Mouse (Mus musculus): ENCODE data around the gene Ndufb11. TPM values are rescaled to one million over a fixed set of nuclear protein-coding genes. Genes with fewer than 3 reads are reported as not detected.

Gene Ndufb11
- polyA plus RNA-seq (2012; ENCODE audit: insufficient read depth, insufficient read length, missing spikeins) = 1,190 and 1,234 TPM in 2 replicates

DNA sequence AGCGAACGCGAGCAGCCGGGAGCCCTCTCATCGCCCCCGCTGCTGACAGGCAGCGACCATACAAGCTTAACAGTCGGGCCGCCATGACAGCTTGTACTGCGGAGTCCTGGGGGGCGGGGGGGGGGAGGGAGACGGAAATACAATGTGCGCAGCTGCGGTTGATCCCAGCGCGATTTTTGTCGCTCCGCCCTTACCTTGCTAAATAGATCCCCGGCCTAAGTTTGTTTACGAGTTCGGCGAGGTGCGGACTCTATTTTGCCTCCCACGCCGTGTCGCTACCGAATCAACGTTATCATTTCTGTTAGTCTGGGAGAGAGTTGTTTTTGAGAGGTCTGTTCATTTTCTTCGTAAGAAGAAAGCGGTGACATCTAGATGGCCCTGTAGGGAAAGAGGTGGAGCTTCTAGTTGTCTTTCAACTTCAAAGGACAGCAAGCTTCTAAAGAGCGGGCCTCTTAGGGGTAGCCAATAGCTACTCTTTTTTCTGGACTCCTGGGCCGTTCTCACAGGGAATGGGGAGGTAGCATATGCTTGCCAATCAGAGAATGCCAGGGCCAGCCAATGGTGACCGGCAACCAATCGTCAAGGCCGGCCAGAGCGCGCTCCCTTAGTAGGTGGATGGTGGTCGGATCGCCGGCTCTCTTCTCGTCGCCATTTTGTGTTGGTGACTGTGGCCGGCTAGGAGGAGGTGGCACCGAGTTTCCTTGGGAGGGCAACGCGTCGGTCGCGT, at the start of gene Ndufb11, which contains the start of gene Rbm10:
Gene Ndufb11 (minus strand): TSS at position 444 of the 727 bp plus-strand sequence.
Gene Rbm10 (plus strand): TSS at position 328 of the 727 bp plus-strand sequence.
- peak within 1 kb of the TSS; percentile 100 for H3K27ac ChIP-seq (replicated peaks; ENCODE audit: low read depth, low read length)
- peaks cover 2% of the 10 kb centered on the region; the same call in 1 of the 2 replicates for H3K4me1 ChIP-seq (ENCODE audit: control insufficient read depth, insufficient read depth, insufficient read length, low read length)
- peak within 1 kb of the TSS; percentile 92 for H3K4me3 ChIP-seq (ENCODE audit: insufficient read depth, low read depth, low read length)

GRCm38 (mm10) chrX:20663444-20663790, 46.0 kb upstream of the Ndufb11 start:
- Histone ChIP-seq H3K4me3 (ENCODE audit: insufficient read depth, low read depth, low read length) (peak overlapping the region; percentile 91), H3K27ac (replicated peaks; ENCODE audit: low read depth, low read length) (peak overlapping the region; percentile 94), H3K4me1 (ENCODE audit: control insufficient read depth, insufficient read depth, insufficient read length, low read length) (0 out of 2 replicates have a peak, but pooled peaks cover 2% of the 10 kb centered on the region)

GRCm38 (mm10) chrX:20662716-20663443, 45.5 kb upstream of the Ndufb11 start:
- peak overlapping the region; percentile 94 for H3K27ac ChIP-seq (replicated peaks; ENCODE audit: low read depth, low read length)
- 0 out of 2 replicates have a peak, but pooled peaks cover 2% of the 10 kb centered on the region for H3K4me1 ChIP-seq (ENCODE audit: control insufficient read depth, insufficient read depth, insufficient read length, low read length)
- peak overlapping the region; percentile 91 for H3K4me3 ChIP-seq (ENCODE audit: insufficient read depth, low read depth, low read length)

DNA sequence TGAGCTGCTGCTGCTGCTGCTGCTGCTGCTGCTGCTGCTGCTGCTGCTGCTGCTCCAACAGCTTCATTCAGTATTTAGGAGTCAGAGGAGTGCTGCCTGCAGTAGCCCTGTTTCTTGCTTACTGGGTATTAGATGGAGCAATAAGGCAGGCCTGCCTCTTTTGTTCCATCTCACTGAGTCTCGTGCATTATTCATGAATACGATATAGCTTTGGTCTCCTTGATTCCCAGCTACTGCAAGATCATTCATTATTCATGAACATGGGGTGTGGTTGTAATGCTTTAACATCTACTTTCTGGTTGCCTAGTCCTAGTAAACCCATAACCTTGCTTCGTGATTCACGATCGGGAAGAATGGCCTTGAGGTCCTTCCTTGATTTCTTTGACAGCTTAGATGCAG, 44.9 kb upstream of the Ndufb11 start:
- H3K27ac ChIP-seq (replicated peaks; ENCODE audit: low read depth, low read length) = no peak overlapping the region
- no peak overlapping the region for H3K4me3 ChIP-seq (ENCODE audit: insufficient read depth, low read depth, low read length)
- 0 out of 2 replicates have a peak, but pooled peaks cover 2% of the 10 kb centered on the region for H3K4me1 ChIP-seq (ENCODE audit: control insufficient read depth, insufficient read depth, insufficient read length, low read length)

DNA sequence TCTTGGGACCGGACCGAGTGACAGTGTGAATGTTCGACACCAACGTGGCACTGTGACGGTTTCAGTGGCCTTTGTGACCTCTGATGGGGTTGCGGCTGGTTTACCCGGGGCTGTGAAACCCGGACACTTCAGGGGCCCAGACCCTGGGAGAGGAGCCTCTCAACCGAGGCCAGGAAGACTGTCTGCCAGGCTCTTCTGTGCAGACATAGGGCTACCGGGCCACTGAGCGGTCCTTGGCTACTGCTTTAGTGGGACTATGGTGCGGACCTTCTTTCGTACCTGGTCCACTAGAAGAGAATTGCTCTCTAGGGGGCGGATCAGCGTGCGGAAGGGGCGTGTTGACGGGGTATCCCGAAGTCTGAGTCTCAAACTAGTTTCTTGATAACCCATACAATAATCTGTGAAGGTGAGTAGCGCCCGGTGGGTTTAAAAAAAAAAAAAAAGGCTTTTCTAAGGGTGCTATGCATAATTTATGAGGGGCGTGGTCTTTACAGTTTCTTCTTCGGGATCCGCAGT, 41.5 kb upstream of the Ndufb11 start:
- no peaks in the 10 kb centered on the region for H3K4me1 ChIP-seq (ENCODE audit: control insufficient read depth, insufficient read depth, insufficient read length, low read length)
- peak overlapping the region; percentile 58 for H3K4me3 ChIP-seq (ENCODE audit: insufficient read depth, low read depth, low read length)
- no peak overlapping the region for H3K27ac ChIP-seq (replicated peaks; ENCODE audit: low read depth, low read length)

DNA sequence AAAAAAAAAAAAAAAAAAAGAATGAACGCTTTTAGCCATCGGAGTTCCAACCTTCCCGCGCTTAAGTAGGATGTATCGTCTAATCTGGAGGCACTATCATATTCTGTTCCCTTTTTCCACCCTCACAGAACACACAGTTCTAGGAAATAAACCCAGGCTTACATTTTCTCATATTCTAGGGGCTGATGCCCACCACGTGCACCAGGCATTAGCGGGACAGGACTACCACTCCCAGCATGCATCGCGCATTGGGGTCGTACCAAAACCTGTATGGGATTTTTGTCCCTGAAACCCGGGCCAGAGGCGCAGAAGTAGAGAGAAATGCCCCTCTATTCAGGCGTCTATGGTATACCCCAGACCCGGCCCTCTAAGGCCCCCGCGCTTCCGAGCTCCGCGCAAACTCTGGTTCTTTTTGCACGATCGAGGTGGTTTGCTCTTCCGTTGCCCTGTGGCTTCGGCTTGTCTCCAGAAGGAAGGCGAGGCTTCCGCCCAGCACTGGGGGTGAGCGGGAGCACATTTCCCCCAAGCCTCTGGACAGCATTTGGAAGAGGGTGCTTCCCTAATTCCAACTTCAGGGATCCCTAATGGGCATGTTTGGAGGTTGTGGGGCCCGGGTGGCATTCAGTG, 40.7 kb upstream of the Ndufb11 start, which contains the start of gene Uba1:
Gene Uba1 (plus strand): TSS at position 301 of the 627 bp plus-strand sequence.
- peak within 1 kb of the TSS; percentile 58 for H3K4me3 ChIP-seq (ENCODE audit: insufficient read depth, low read depth, low read length)
- H3K27ac ChIP-seq (replicated peaks; ENCODE audit: low read depth, low read length) = peak within 1 kb of the TSS; percentile 77
- no peaks in the 10 kb centered on the region for H3K4me1 ChIP-seq (ENCODE audit: control insufficient read depth, insufficient read depth, insufficient read length, low read length)

GRCm38 (mm10) chrX:20657593-20657992, 40.2 kb upstream of the Ndufb11 start:
- Histone ChIP-seq H3K4me3 (ENCODE audit: insufficient read depth, low read depth, low read length) (peak overlapping the region; percentile 58; the same call in 1 of the 2 replicates), H3K27ac (replicated peaks; ENCODE audit: low read depth, low read length) (no peak overlapping the region), H3K4me1 (ENCODE audit: control insufficient read depth, insufficient read depth, insufficient read length, low read length) (no peaks in the 10 kb centered on the region)

DNA sequence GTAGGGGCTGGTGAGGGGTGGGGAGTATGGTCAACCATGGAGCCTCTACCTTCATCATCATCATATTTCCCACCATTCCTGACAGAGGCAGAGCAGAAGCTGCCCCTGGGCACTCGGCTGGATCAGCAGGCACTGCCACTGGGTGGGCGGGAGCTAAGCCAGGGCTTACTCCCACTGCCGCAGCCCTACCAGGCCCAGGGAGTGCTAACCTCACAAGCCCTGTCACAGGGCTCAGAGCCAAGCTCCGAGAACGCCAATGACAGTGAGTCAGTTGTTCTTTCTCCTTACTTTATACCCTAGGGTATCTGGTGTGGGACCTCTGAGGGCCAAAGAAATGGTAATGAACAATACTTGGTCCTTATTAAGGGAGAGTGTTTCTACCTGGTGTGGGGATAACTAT, 27.4 kb upstream of the Ndufb11 start:
- Histone ChIP-seq H3K4me1 (ENCODE audit: control insufficient read depth, insufficient read depth, insufficient read length, low read length) (no peaks in the 10 kb centered on the region), H3K27ac (replicated peaks; ENCODE audit: low read depth, low read length) (no peak overlapping the region), H3K4me3 (ENCODE audit: insufficient read depth, low read depth, low read length) (no peak overlapping the region)

DNA sequence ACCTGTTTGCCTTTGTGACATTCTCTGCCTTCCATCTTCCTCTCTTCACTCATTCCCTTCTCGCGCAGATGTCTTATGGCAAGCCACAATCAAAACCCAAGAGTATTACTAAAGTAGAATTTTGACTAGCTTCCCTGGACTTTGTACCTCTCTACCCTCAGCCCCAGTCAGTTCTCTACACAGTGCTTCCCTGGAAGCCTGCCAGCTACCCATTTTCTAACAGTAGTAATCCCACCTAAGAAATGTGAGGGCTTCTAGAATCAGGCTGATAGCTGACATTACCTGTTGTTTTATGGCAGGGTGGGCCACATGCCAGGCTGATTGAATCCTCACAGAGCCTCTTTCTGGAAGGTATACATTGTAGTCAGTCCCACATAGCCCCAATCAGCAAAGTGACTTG, 20.7 kb upstream of the Ndufb11 start:
- H3K27ac ChIP-seq (replicated peaks; ENCODE audit: low read depth, low read length) = no peak overlapping the region
- no peaks in the 10 kb centered on the region for H3K4me1 ChIP-seq (ENCODE audit: control insufficient read depth, insufficient read depth, insufficient read length, low read length)
- no peak overlapping the region for H3K4me3 ChIP-seq (ENCODE audit: insufficient read depth, low read depth, low read length)

- Histone ChIP-seq H3K4me3 (ENCODE audit: insufficient read depth, low read depth, low read length) (peak overlapping the region; percentile 92), H3K27ac (replicated peaks; ENCODE audit: low read depth, low read length) (peak overlapping the region; percentile 90), H3K4me1 (ENCODE audit: control insufficient read depth, insufficient read depth, insufficient read length, low read length) (peaks cover 2% of the 10 kb centered on the region; the same call in 1 of the 2 replicates)
Observed at GRCm38 (mm10) chrX:20617903-20618399, 532 bp upstream of the Ndufb11 start.

DNA sequence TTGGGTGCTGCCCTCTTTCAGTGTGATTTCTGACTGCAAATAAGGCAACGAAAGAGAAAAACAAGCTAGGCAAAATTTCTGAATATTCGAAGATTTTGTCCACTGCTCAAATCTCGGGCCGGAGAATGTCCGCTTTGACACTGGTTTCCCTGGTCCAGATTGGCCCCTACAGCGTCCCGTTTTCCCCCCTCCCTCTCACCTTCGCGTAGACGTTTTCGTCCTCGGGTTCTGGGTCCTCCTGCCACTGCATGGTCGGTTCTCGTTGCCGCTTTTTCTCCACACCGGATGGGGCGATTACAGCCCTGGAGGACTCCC, 601 bp downstream of the Ndufb11 start:
- Histone ChIP-seq H3K27ac (replicated peaks; ENCODE audit: low read depth, low read length) (peak overlapping the region; percentile 95), H3K4me1 (ENCODE audit: control insufficient read depth, insufficient read depth, insufficient read length, low read length) (peaks cover 2% of the 10 kb centered on the region; the same call in 1 of the 2 replicates), H3K4me3 (ENCODE audit: insufficient read depth, low read depth, low read length) (peak overlapping the region; percentile 92)

DNA sequence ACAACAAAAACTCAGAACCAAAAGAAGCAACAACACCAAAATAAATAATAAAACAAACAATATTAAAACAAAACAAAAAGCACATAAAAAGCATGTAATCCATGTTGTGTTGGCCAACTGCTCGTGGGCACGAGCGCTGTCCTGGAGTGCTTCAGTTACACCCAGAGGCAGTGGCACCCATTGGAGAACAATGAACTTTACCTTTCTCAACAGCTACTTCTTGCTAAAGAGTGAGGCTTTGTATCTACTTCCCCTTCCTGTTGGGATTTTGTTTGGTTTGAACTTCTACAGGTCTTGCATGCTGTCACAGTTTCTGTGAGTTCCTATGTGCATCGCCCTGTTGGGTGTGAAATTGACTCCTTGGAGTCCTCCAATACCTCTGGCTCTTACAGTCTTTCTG, 8.9 kb downstream of the Ndufb11 start:
- H3K27ac ChIP-seq (replicated peaks; ENCODE audit: low read depth, low read length) = no peak overlapping the region
- H3K4me3 ChIP-seq (ENCODE audit: insufficient read depth, low read depth, low read length) = no peak overlapping the region
- no peaks in the 10 kb centered on the region for H3K4me1 ChIP-seq (ENCODE audit: control insufficient read depth, insufficient read depth, insufficient read length, low read length)

DNA sequence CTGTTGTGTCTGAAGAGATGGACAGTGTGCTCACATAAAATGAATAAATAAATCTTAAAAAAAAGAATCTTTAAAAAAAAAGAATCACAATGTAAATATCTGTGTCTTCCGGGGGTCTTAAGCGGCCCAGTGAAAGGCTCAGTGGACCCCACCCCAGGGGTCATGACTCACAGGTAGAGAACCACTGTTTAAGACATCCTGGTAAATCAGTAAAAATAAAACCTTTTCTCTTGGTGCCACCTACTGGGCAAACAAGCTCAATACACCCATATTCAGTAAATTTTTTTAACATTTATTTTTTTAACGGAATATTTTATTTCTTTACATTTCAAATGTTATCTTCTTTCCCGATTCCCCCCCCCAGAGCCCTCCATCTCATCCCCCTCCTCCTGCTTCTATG, 29.5 kb downstream of the Ndufb11 start:
- Histone ChIP-seq H3K4me1 (ENCODE audit: control insufficient read depth, insufficient read depth, insufficient read length, low read length) (no peaks in the 10 kb centered on the region), H3K4me3 (ENCODE audit: insufficient read depth, low read depth, low read length) (no peak overlapping the region), H3K27ac (replicated peaks; ENCODE audit: low read depth, low read length) (no peak overlapping the region)

GRCm38 (mm10) chrX:20573927-20574326, 43.5 kb downstream of the Ndufb11 start:
- Histone ChIP-seq H3K27ac (replicated peaks; ENCODE audit: low read depth, low read length) (no peak overlapping the region), H3K4me3 (ENCODE audit: insufficient read depth, low read depth, low read length) (no peak overlapping the region), H3K4me1 (ENCODE audit: control insufficient read depth, insufficient read depth, insufficient read length, low read length) (peaks cover 3% of the 10 kb centered on the region)

DNA sequence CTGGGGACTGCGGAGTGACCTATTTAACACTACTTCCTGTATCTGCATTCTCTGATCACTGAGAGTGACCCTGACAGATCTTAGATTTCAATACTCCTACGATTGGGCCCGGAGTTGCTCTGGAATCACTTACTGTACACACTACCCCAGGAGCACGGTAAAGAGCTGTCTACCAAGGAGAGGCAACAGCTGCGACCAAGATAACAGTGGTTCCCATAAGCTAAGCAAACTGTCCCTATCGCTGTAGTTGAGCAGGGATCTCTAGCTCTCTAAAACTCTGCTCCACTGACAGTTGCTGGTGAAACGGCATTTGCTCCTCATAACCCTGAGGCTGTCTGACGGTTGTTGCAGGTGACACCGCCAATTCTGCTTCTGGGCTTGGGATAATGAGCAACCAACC, 44.7 kb downstream of the Ndufb11 start:
- Histone ChIP-seq H3K4me3 (ENCODE audit: insufficient read depth, low read depth, low read length) (no peak overlapping the region), H3K4me1 (ENCODE audit: control insufficient read depth, insufficient read depth, insufficient read length, low read length) (peaks cover 3% of the 10 kb centered on the region), H3K27ac (replicated peaks; ENCODE audit: low read depth, low read length) (no peak overlapping the region)
